Mouse (Mus musculus) myocyte (in vitro differentiated cells): Measurements from ENCODE around the gene Net1. TPM values are rescaled to one million over a fixed set of nuclear protein-coding genes. Genes with fewer than 3 reads are reported as not detected.

Source experiments
- H3K27me3 ChIP-seq: one replicate; pipeline ENCODE4 v1.6.1; 2011; ENCODE audit not compliant: control insufficient read depth, insufficient read depth, insufficient read length
- H3K36me3 ChIP-seq: one replicate; pipeline ENCODE4 v1.6.1; 2011; ENCODE audit not compliant: control insufficient read depth, insufficient read depth
- H3K4me2 ChIP-seq: one replicate; pipeline ENCODE4 v1.6.1; 2011; ENCODE audit warnings: low read depth, control low read depth
- H3K4me3 ChIP-seq: one replicate; pipeline ENCODE4 v1.5.1; 2011; ENCODE audit warnings: mild to moderate bottlenecking, control low read depth, moderate library complexity
- H3K79me2 ChIP-seq: one replicate; pipeline ENCODE4 v1.6.1; 2011; ENCODE audit not compliant: control insufficient read depth, insufficient read depth
- H3ac ChIP-seq: one replicate; pipeline ENCODE4 v1.6.1; 2011; ENCODE audit not compliant: control insufficient read depth, insufficient read length
- CEBPB ChIP-seq: IDR thresholded peaks from 2 replicates; pipeline ENCODE4 v1.6.1; 2011; ENCODE audit warnings: mild to moderate bottlenecking, moderate library complexity; ENCODE audit not compliant: poor library complexity, insufficient read depth, severe bottlenecking
- E2F4 ChIP-seq: IDR thresholded peaks from one replicate; pipeline ENCODE4 v1.6.1; 2011; ENCODE audit warnings: mild to moderate bottlenecking, control low read depth, moderate library complexity; ENCODE audit not compliant: insufficient read depth
- MAX ChIP-seq: IDR thresholded peaks from one replicate; pipeline ENCODE4 v1.6.1; 2011; ENCODE audit warnings: low read depth, mild to moderate bottlenecking, control low read depth
- MYOD1 ChIP-seq, 3 experiments: IDR thresholded peaks; one replicate each; pipeline ENCODE4 v1.6.1; 2011; ENCODE audit warnings: control low read depth in 2 of 3, low read depth in 2 of 3, mild to moderate bottlenecking in 2 of 3, moderate library complexity in 1 of 3; ENCODE audit not compliant: insufficient read length in 2 of 3, control insufficient read depth in 1 of 3
- MYOG ChIP-seq, 3 experiments: IDR thresholded peaks; one replicate each; pipeline ENCODE4 v1.6.1; 2011; ENCODE audit warnings: control low read depth in 2 of 3, low read depth in 2 of 3, mild to moderate bottlenecking in 2 of 3; ENCODE audit not compliant: insufficient read length in 2 of 3, control insufficient read depth in 1 of 3, insufficient read depth in 1 of 3
- POLR2A ChIP-seq: IDR thresholded peaks from one replicate; pipeline ENCODE4 v1.6.1; 2011; ENCODE audit warnings: low read depth, mild to moderate bottlenecking, control low read depth, moderate library complexity; ENCODE audit not compliant: insufficient read length
- POLR2AphosphoS2 ChIP-seq: IDR thresholded peaks from one replicate; pipeline ENCODE4 v1.6.1; 2011; ENCODE audit warnings: low read depth, control low read depth; ENCODE audit not compliant: insufficient read length
- REST ChIP-seq: IDR thresholded peaks from one replicate; pipeline ENCODE4 v1.6.1; 2011; ENCODE audit warnings: mild to moderate bottlenecking, control low read depth, moderate library complexity; ENCODE audit not compliant: insufficient read depth, insufficient read length
- SRF ChIP-seq: IDR thresholded peaks from one replicate; pipeline ENCODE4 v1.6.1; 2011; ENCODE audit warnings: low read depth; ENCODE audit not compliant: control insufficient read depth, insufficient read length
- TCF12 ChIP-seq: IDR thresholded peaks from one replicate; pipeline ENCODE4 v1.6.1; 2011; ENCODE audit warnings: mild to moderate bottlenecking, control low read depth; ENCODE audit not compliant: poor library complexity, insufficient read depth, severe bottlenecking
- TCF3 ChIP-seq: IDR thresholded peaks from one replicate; pipeline ENCODE4 v1.6.1; 2011; ENCODE audit warnings: low read depth, control low read depth; ENCODE audit not compliant: insufficient read length
- USF1 ChIP-seq: IDR thresholded peaks from one replicate; pipeline ENCODE4 v1.6.1; 2011; ENCODE audit warnings: low read depth, mild to moderate bottlenecking, control low read depth, moderate library complexity
- polyA plus RNA-seq: library from polyadenylated mRNA; unstranded; fragments of >200 nt; fragmentation: generic; extraction: Trizol; gene quantifications from one replicate; pipeline ENCODE4 v1.2.1, GENCODE M21; 2012; ENCODE audit warnings: missing spikeins

The Net1 gene
- polyA plus RNA-seq, 1 experiment: 13.7 TPM

DNA sequence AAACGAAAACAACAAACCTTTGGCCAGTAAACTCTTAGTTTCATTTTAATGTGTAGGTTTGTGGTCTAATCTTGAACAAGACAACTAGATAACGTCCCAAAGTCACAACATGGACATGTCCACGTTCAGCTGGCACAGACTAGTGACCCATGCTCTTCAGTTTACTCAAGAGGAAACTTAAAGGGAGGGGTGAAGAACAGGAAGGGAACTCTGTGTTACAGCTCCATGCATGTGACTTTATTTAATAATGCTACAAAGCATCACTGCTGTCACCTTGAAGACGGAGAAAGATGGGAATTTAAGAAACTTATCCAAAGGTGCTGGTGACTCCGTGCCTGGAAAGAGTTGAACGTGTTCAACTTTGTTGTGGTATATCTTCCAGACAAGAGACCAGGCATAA, 22.0 kb downstream of the Net1 start:
- Histone ChIP-seq H3K4me3 (no peak overlapping the region), H3K27me3 (no peaks in the 10 kb centered on the region), H3K79me2 (peaks cover 22% of the 10 kb centered on the region), H3K4me2 (no peak overlapping the region), H3ac (no peak overlapping the region), H3K36me3 (no peaks in the 10 kb centered on the region)
- TF ChIP-seq REST: no peak
- TF ChIP-seq CEBPB: no peak
- TF ChIP-seq MYOD1 (IDR thresholded peaks at IDR 0.05; ENCODE audit: control insufficient read depth in 1 of 3, insufficient read length in 2 of 3, low read depth in 2 of 3): no peak
- no peak for TF ChIP-seq TCF12
- no peak for TF ChIP-seq SRF
- no peak for TF ChIP-seq POLR2AphosphoS2
- TF ChIP-seq MYOG (IDR thresholded peaks at IDR 0.05; ENCODE audit: control insufficient read depth in 1 of 3, insufficient read depth in 1 of 3, insufficient read length in 2 of 3, low read depth in 2 of 3): no peak
- no peak for TF ChIP-seq TCF3
- no peak for TF ChIP-seq POLR2A
- TF ChIP-seq E2F4: no peak
- no peak for TF ChIP-seq USF1
- TF ChIP-seq MAX: no peak

DNA sequence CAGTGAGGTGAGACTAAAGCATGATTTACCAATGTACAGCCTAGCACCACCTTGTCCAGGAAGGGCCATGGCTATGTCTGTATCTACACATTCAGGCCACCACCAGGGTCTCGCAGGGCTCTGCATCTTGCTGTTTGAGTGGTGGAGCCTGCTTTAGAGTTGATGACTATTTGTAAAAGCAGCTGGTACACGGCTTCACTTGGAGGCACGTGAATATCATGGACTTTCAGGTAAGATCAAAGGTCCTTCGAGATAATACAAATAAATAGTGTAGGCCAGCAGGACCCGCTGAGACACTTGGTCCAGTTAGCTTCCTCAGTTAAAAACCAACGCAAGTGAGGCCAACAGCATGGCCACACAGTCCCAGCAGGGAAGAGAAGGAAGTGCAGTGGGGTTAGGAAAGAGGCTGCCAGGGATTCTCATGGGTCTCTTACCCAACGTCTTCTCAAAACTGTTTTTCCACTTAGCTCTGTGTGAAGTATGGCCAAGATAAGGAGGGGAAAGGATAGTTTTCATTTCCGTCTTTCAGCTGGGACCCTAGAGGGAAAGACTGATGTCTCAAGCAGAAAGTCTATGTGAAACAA, 22.5 kb downstream of the Net1 start:
- Histone ChIP-seq H3K4me3 (no peak overlapping the region), H3K27me3 (no peaks in the 10 kb centered on the region), H3K79me2 (peaks cover 27% of the 10 kb centered on the region), H3ac (no peak overlapping the region), H3K4me2 (no peak overlapping the region), H3K36me3 (no peaks in the 10 kb centered on the region)
- TF ChIP-seq MYOG (IDR thresholded peaks at IDR 0.05; ENCODE audit: control insufficient read depth in 1 of 3, insufficient read depth in 1 of 3, insufficient read length in 2 of 3, low read depth in 2 of 3): no peak
- no peak for TF ChIP-seq REST
- no peak for TF ChIP-seq SRF
- no peak for TF ChIP-seq TCF12
- TF ChIP-seq MYOD1 (IDR thresholded peaks at IDR 0.05; ENCODE audit: control insufficient read depth in 1 of 3, insufficient read length in 2 of 3, low read depth in 2 of 3): no peak
- no peak for TF ChIP-seq USF1
- no peak for TF ChIP-seq TCF3
- no peak for TF ChIP-seq POLR2A
- no peak for TF ChIP-seq E2F4
- no peak for TF ChIP-seq MAX

DNA sequence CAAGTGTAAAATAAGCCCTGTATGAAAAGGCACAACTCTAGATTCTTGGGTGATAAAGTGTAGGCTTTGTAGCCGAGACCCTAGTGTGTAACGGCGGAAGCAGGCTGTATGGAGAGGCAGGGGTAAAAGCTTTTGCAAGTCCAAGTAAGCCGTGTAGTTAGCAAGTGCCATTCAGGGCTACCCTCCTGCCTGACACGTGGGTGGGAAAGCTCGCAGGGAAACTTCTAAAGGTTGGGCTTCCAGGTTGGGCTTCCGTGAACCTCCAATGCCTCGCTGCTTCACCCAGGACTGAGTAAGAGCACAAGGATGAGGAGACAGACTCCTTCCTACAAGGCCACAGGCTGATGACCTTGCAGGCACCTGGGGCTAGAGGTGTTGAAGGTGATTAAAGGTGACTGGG, 23.5 kb downstream of the Net1 start:
- TF ChIP-seq MYOG (IDR thresholded peaks at IDR 0.05; ENCODE audit: control insufficient read depth in 1 of 3, insufficient read depth in 1 of 3, insufficient read length in 2 of 3, low read depth in 2 of 3) (no peak), MAX (no peak), E2F4 (no peak), MYOD1 (IDR thresholded peaks at IDR 0.05; ENCODE audit: control insufficient read depth in 1 of 3, insufficient read length in 2 of 3, low read depth in 2 of 3) (no peak), REST (no peak), POLR2A (no peak), CEBPB (no peak), SRF (no peak)
- Histone ChIP-seq H3K79me2 (peaks cover 29% of the 10 kb centered on the region), H3ac (no peak overlapping the region), H3K4me3 (no peak overlapping the region), H3K27me3 (no peaks in the 10 kb centered on the region), H3K4me2 (no peak overlapping the region), H3K36me3 (no peaks in the 10 kb centered on the region)

DNA sequence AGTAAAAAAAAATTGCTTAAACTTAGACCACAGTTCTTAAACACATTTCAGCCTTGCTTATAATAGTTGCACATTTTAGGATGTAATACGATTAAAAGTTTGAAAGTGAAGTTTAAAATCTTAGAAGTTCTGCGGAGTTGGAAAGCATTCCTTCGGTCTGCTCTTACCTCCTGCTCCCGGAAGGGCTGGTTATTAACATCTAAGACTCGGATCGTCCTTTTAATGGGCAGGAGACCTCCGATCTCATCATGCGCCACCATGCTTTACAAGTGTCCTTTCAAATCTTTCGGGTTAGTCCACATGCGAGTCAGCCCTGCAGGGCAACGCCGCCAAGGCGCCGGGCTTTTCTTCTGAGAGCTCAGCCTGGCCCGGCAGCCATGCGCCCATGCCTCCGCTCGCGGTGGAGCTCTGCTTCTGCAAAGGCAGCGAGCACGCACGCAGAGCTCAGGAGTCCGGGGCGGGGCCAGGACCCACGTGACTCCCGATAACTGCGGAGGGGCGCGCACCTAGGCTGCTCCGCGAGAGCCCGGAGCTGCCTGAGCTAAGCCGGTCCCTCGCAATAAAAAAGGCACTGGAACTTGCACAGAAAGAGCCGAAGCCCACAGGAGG, 24.8 kb downstream of the Net1 start:
- no peak overlapping the region for H3ac ChIP-seq
- no peaks in the 10 kb centered on the region for H3K27me3 ChIP-seq
- H3K79me2 ChIP-seq: peaks cover 40% of the 10 kb centered on the region
- peak overlapping the region; percentile 81 for H3K4me2 ChIP-seq
- H3K4me3 ChIP-seq: peak overlapping the region; percentile 56
- peaks cover 4% of the 10 kb centered on the region for H3K36me3 ChIP-seq
- TF ChIP-seq TCF3 (no peak), TCF12 (no peak), POLR2AphosphoS2 (peak; percentile 97), SRF (no peak), REST (peak; percentile 27), MYOG (IDR thresholded peaks at IDR 0.05; ENCODE audit: control insufficient read depth in 1 of 3, insufficient read depth in 1 of 3, insufficient read length in 2 of 3, low read depth in 2 of 3) (peak in 1 of 3 experiments; percentile 43), MYOD1 (IDR thresholded peaks at IDR 0.05; ENCODE audit: control insufficient read depth in 1 of 3, insufficient read length in 2 of 3, low read depth in 2 of 3) (no peak), CEBPB (no peak), USF1 (peak; percentile 89), POLR2A (peak; percentile 96), E2F4 (no peak), MAX (no peak)

DNA sequence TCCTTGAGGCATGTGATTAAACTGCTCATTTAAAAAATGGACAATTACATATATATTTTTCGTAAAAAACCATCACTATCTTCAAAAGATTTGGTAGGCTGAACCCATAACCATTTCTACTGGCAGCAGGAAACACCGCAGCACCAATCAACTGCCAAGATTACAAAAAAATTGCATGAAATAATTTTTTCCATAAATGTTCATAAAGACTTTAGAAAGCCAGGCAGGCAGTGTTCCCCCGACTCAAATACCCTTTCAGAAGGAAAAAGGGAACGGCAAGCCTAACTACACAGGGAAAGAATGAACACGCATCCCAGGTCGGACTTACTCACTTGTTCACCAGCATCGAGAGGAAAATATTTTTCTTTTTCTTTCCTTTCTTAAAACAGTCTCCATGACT, 25.4 kb downstream of the Net1 start:
- Histone ChIP-seq H3K36me3 (peaks cover 10% of the 10 kb centered on the region), H3K27me3 (no peaks in the 10 kb centered on the region), H3K79me2 (peaks cover 40% of the 10 kb centered on the region), H3K4me2 (peak overlapping the region; percentile 81), H3K4me3 (peak overlapping the region; percentile 56), H3ac (no peak overlapping the region)
- no peak for TF ChIP-seq TCF12
- TF ChIP-seq MYOG (IDR thresholded peaks at IDR 0.05; ENCODE audit: control insufficient read depth in 1 of 3, insufficient read depth in 1 of 3, insufficient read length in 2 of 3, low read depth in 2 of 3): no peak
- no peak for TF ChIP-seq POLR2AphosphoS2
- TF ChIP-seq SRF: no peak
- no peak for TF ChIP-seq E2F4
- TF ChIP-seq MYOD1 (IDR thresholded peaks at IDR 0.05; ENCODE audit: control insufficient read depth in 1 of 3, insufficient read length in 2 of 3, low read depth in 2 of 3): no peak
- no peak for TF ChIP-seq TCF3
- no peak for TF ChIP-seq USF1
- TF ChIP-seq POLR2A: no peak
- no peak for TF ChIP-seq REST
- TF ChIP-seq MAX: no peak
- TF ChIP-seq CEBPB: no peak
